Mouse (Mus musculus) kidney, embryonic 14.5 days (tissue): ENCODE measurements around the gene Iqcn. TPM values are rescaled to one million over a fixed set of nuclear protein-coding genes. Genes with fewer than 3 reads are reported as not detected.

Source experiments
- ATAC-seq: fragments of 200-750 bp; cut with Nextera tagmentation; 2 replicates; pipeline ENCODE4 v1.8.0; 2017; ENCODE audit warnings: moderate number of reproducible peaks, mild to moderate bottlenecking, moderate TSS enrichment, moderate library complexity; ENCODE audit not compliant: low FRiP score, low TSS enrichment
- H3K27ac ChIP-seq: fragments of 300-500 bp; sonication (generic); 2 replicates; pipeline ENCODE4 v1.5.1; 2014; ENCODE audit warnings: low read depth, mild to moderate bottlenecking, low read length, moderate library complexity, mixed read lengths
- H3K27me3 ChIP-seq: fragments of 300-500 bp; sonication (generic); 2 replicates; pipeline ENCODE4 v1.6.1; 2014; ENCODE audit warnings: mild to moderate bottlenecking, low read length; ENCODE audit not compliant: control insufficient read depth, insufficient read depth
- H3K36me3 ChIP-seq: fragments of 300-500 bp; sonication (generic); 2 replicates; pipeline ENCODE4 v1.6.1; 2014; ENCODE audit warnings: low read length, mixed read lengths; ENCODE audit not compliant: control insufficient read depth, insufficient read depth
- H3K4me1 ChIP-seq: fragments of 300-500 bp; sonication (generic); 2 replicates; pipeline ENCODE4 v1.6.1; 2014; ENCODE audit warnings: low read length, mixed read lengths; ENCODE audit not compliant: control insufficient read depth, insufficient read depth
- H3K4me2 ChIP-seq: fragments of 300-500 bp; sonication (generic); replicated peaks from 2 replicates; pipeline ENCODE4 v1.6.1; 2014; ENCODE audit warnings: low read depth, mild to moderate bottlenecking, low read length
- H3K4me3 ChIP-seq: fragments of 300-500 bp; sonication (generic); 2 replicates; pipeline ENCODE4 v1.5.1; 2014; ENCODE audit warnings: mild to moderate bottlenecking, low read length
- H3K9ac ChIP-seq: fragments of 300-500 bp; sonication (generic); 2 replicates; pipeline ENCODE4 v1.6.1; 2014; ENCODE audit warnings: low read depth, mild to moderate bottlenecking, low read length, moderate library complexity
- H3K9me3 ChIP-seq: fragments of 300-500 bp; sonication (generic); 2 replicates; pipeline ENCODE4 v1.6.1; 2016; ENCODE audit warnings: low read length; ENCODE audit not compliant: control insufficient read depth
- WGBS: fragments of 180-500 bp; shearing (Covaris S2); extraction: QIAGEN DNeasy Blood & Tissue Kit; methylation state at CpG from one replicate; pipeline ENCODE4 v1.1.7; 2014; 5-methylcytosine and 5-hydroxymethylcytosine counted together
- polyA plus RNA-seq: library from polyadenylated mRNA; unstranded; fragments of >200 nt; fragmentation: Nextera tagmentation; extraction: Ambion mirVana; gene quantifications from 2 replicates; pipeline ENCODE4 v1.2.1, GENCODE M21; 2014

The Iqcn gene
- polyA plus RNA-seq, 1 experiment from 2014 or later, result 0.12 TPM

- Histone ChIP-seq H3K36me3 (peaks cover 27% of the 10 kb centered on the region), H3K4me3 (peak overlapping the region; percentile 69), H3K9ac (peak overlapping the region; percentile 78), H3K4me2 (peak overlapping the region; percentile 64), H3K9me3 (no peaks in the 10 kb centered on the region), H3K27me3 (no peaks in the 10 kb centered on the region), H3K27ac (peak overlapping the region; percentile 98), H3K4me1 (peaks cover 19% of the 10 kb centered on the region)
- 86% methylated on average over 3 of the region's 3 CpGs for WGBS
- no peak for ATAC-seq
Measured at GRCm38 (mm10) chr8:70674109-70674508, 29.1 kb upstream of the Iqcn start.

DNA sequence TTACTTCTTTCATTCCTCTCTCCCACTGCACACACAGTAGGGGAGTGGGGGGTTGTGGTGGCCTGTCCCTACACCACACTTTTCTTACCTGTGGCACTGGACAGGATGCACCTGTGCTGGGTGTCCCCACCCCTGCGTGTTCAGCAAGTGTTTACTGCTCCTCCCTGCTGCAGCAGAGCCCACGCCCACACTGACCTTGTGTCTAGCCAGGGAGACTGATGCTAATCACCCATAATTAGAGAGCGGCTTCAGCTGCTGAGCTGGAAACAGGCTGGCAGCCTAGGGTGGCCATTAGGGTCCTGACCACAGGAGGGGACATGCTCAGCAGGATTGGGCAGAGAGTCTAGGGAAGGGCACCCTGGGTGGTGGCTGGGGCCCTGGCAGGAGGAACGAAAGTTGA lies 28.5 kb upstream of the Iqcn start:
- H3K36me3 ChIP-seq, result peaks cover 33% of the 10 kb centered on the region
- H3K4me3 ChIP-seq, result no peak overlapping the region; the same call in 1 of the 2 replicates
- peak overlapping the region; percentile 37; the same call in 1 of the 2 replicates for H3K27ac ChIP-seq
- 72% methylated on average over 4 of the region's 4 CpGs for WGBS
- H3K9me3 ChIP-seq, result no peaks in the 10 kb centered on the region
- peaks cover 19% of the 10 kb centered on the region for H3K4me1 ChIP-seq
- ATAC-seq, result no peak
- H3K27me3 ChIP-seq, result no peaks in the 10 kb centered on the region
- no peak overlapping the region; the same call in 1 of the 2 replicates for H3K4me2 ChIP-seq
- H3K9ac ChIP-seq, result peak overlapping the region; percentile 78; the same call in 1 of the 2 replicates

- Histone ChIP-seq H3K4me3 (no peak overlapping the region), H3K27me3 (no peaks in the 10 kb centered on the region), H3K9ac (no peak overlapping the region), H3K9me3 (no peaks in the 10 kb centered on the region), H3K4me1 (peaks cover 19% of the 10 kb centered on the region), H3K36me3 (peaks cover 34% of the 10 kb centered on the region), H3K4me2 (no peak overlapping the region; the same call in 1 of the 2 replicates), H3K27ac (no peak overlapping the region; the same call in 1 of the 2 replicates)
- no peak for ATAC-seq
- 89% methylated on average over 1 of the region's 1 CpGs for WGBS
Measured at GRCm38 (mm10) chr8:70675336-70675735, 27.9 kb upstream of the Iqcn start.

GRCm38 (mm10) chr8:70677451-70678080 lies 25.7 kb upstream of the Iqcn start:
- Histone ChIP-seq H3K9me3 (no peaks in the 10 kb centered on the region), H3K9ac (peak overlapping the region; percentile 23; the same call in 1 of the 2 replicates), H3K36me3 (peaks cover 34% of the 10 kb centered on the region), H3K27me3 (no peaks in the 10 kb centered on the region), H3K27ac (no peak overlapping the region), H3K4me1 (peaks cover 23% of the 10 kb centered on the region), H3K4me3 (no peak overlapping the region), H3K4me2 (no peak overlapping the region)
- ATAC-seq, result no peak
- WGBS, result 77% methylated on average over 15 of the region's 15 CpGs

- H3K4me2 ChIP-seq, result no peak overlapping the region
- no peak for ATAC-seq
- H3K36me3 ChIP-seq, result peaks cover 34% of the 10 kb centered on the region
- no peak overlapping the region for H3K4me3 ChIP-seq
- no peaks in the 10 kb centered on the region for H3K27me3 ChIP-seq
- H3K9me3 ChIP-seq, result no peaks in the 10 kb centered on the region
- peaks cover 22% of the 10 kb centered on the region for H3K4me1 ChIP-seq
- H3K9ac ChIP-seq, result no peak overlapping the region
- H3K27ac ChIP-seq, result no peak overlapping the region
Measured at GRCm38 (mm10) chr8:70678679-70679078, 24.6 kb upstream of the Iqcn start.

GRCm38 (mm10) chr8:70679404-70679803 lies 23.9 kb upstream of the Iqcn start:
- no peak overlapping the region for H3K27ac ChIP-seq
- H3K4me3 ChIP-seq, result no peak overlapping the region
- no peak overlapping the region for H3K4me2 ChIP-seq
- H3K36me3 ChIP-seq, result peaks cover 34% of the 10 kb centered on the region
- H3K9me3 ChIP-seq, result no peaks in the 10 kb centered on the region
- 96% methylated on average over 4 of the region's 4 CpGs for WGBS
- H3K4me1 ChIP-seq, result peaks cover 17% of the 10 kb centered on the region
- no peak for ATAC-seq
- H3K27me3 ChIP-seq, result no peaks in the 10 kb centered on the region
- H3K9ac ChIP-seq, result no peak overlapping the region

- WGBS, result 69% methylated on average over 3 of the region's 3 CpGs
- no peak overlapping the region for H3K4me3 ChIP-seq
- H3K9ac ChIP-seq, result no peak overlapping the region
- H3K4me2 ChIP-seq, result no peak overlapping the region
- no peak for ATAC-seq
- no peaks in the 10 kb centered on the region for H3K9me3 ChIP-seq
- peaks cover 10% of the 10 kb centered on the region for H3K4me1 ChIP-seq
- H3K27me3 ChIP-seq, result no peaks in the 10 kb centered on the region
- H3K36me3 ChIP-seq, result peaks cover 31% of the 10 kb centered on the region
- H3K27ac ChIP-seq, result no peak overlapping the region
Measured at GRCm38 (mm10) chr8:70680039-70680438, 23.2 kb upstream of the Iqcn start.

DNA sequence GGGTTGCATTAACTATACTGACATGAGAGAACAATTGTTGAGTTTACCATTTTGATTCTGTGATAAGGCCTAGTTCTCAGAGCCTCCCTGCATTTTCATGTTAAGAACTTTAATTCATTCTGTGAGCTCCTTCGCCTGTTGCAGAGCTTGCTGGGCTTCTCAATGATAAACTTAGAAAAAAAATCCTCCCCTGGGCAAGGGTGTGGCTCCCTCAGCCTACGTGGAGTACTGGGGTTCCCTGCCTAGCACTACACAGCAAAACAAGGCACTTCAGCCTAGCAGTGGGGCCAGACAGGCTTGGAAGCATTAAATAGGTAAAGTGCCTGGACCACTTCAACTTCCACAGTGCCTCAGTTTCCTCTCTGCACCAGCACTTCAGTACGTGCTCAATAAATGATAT lies 21.8 kb upstream of the Iqcn start:
- Histone ChIP-seq H3K4me1 (peaks cover 8% of the 10 kb centered on the region; the same call in 1 of the 2 replicates), H3K9me3 (no peaks in the 10 kb centered on the region), H3K4me2 (no peak overlapping the region), H3K9ac (no peak overlapping the region), H3K4me3 (no peak overlapping the region), H3K27me3 (no peaks in the 10 kb centered on the region), H3K36me3 (peaks cover 28% of the 10 kb centered on the region), H3K27ac (no peak overlapping the region)
- WGBS, result 75% methylated on average over 3 of the region's 3 CpGs
- ATAC-seq, result no peak

- H3K27ac ChIP-seq, result no peak overlapping the region
- peak; percentile 45 for ATAC-seq
- no peaks in the 10 kb centered on the region for H3K27me3 ChIP-seq
- no peak overlapping the region for H3K4me3 ChIP-seq
- H3K36me3 ChIP-seq, result peaks cover 26% of the 10 kb centered on the region
- peak overlapping the region; percentile 40; the same call in 1 of the 2 replicates for H3K9ac ChIP-seq
- peak overlapping the region; percentile 21 for H3K4me2 ChIP-seq
- H3K9me3 ChIP-seq, result no peaks in the 10 kb centered on the region
- peaks cover 8% of the 10 kb centered on the region; the same call in 1 of the 2 replicates for H3K4me1 ChIP-seq
- 3% methylated on average over 19 of the region's 19 CpGs for WGBS
Measured at GRCm38 (mm10) chr8:70682193-70682592, 21.1 kb upstream of the Iqcn start.
